Mouse (Mus musculus) B cell, adult 2 months (primary cell): ENCODE data around the gene Cdk5r2.

Experiments
- DNase-seq, 2 experiments: peaks; one replicate each; pipeline ENCODE4 v3.0.0; 2022

Cdk5r2 gene

GRCm38 (mm10) chr1:74893134-74893855, 38.6 kb downstream of the Cdk5r2 start, which contains the start of gene Cryba2:
Gene Cryba2, minus strand, starts transcription at chr1:74893143.
- peak in 1 of 2 experiments; percentile 40 for DNase-seq

GRCm38 (mm10) chr1:74894966-74895365, 40.2 kb downstream of the Cdk5r2 start:
- DNase-seq, result peak; percentile 77 to 83

- DNase-seq, result no peak
Observed at GRCm38 (mm10) chr1:74897976-74898375, 43.2 kb downstream of the Cdk5r2 start.

GRCm38 (mm10) chr1:74898656-74899431, 44.1 kb downstream of the Cdk5r2 start:
- no peak for DNase-seq

GRCm38 (mm10) chr1:74900341-74901285, 45.9 kb downstream of the Cdk5r2 start:
- DNase-seq, result no peak

GRCm38 (mm10) chr1:74901686-74902085, 47.0 kb downstream of the Cdk5r2 start:
- peak; percentile 73 to 76 for DNase-seq

- no peak for DNase-seq
Observed at GRCm38 (mm10) chr1:74902191-74902590, 47.5 kb downstream of the Cdk5r2 start.
